Comparison of ENCODE assay signal across 1 mouse cellular context in the genomic region with DNA sequence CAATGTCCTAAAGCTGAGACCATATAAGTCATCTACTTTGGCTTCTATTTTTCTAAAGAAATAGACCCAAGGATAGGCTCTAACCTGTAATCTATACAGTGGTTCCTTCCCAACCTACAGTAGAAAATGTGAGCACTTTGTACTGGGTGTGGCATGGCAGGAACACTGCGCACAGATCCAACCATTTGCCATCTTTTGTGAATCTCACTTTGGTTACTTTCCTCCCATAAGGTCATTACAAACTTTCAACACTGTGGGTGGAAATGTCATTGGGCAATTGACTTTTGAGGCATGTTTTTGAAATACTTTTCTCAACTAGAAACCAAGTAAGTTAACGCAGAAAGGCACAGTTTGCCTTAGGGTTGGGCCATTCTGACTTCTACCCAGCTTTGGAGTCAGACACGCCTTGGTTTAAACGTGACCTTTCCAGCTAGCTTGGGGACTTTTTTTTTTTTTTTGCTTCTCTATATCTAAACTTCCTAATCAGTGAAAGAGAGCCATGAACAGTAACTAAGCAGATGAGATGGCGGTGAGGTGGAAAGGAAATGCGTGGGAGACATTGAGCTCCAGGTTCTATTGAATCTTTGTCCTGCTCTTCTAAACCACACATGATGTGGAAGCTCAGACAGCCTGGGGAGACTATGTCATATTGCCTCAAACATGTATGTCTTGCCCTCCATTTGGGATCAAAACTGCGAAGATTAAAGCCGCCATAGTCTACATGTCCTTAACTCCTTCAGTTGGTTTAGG.
TF ChIP-seq lines count a peak whose summit lies in the region.

No protein-coding gene starts in this region.

TF ChIP-seq in CH12.LX, 34 proteins besides CTCF, POLR2A, EP300 and RAD21 (continued from another document):
- no peak for TF ChIP-seq E2F4 (IDR thresholded peaks at IDR 0.05; ENCODE audit: insufficient replicate concordance, low read depth, low read length)
- TF ChIP-seq USF2 (conservative IDR thresholded peaks at IDR 0.05; ENCODE audit: low read depth, low read length) = no peak
- no peak; the same call in 1 of the 2 replicates for TF ChIP-seq NRF1 (IDR thresholded peaks at IDR 0.05; ENCODE audit: low read depth, low read length)
- TF ChIP-seq CHD1 (IDR thresholded peaks at IDR 0.05; ENCODE audit: low read depth, low read length) = no peak; the same call in 1 of the 2 replicates
- no peak for TF ChIP-seq NELFE (IDR thresholded peaks at IDR 0.05; ENCODE audit: low read depth, low read length)
- TF ChIP-seq MAX (IDR thresholded peaks at IDR 0.05; ENCODE audit: low read length) = peak; percentile 43; the same call in 1 of the 2 replicates
- no peak; the same call in 1 of the 2 replicates for TF ChIP-seq MYC (IDR thresholded peaks at IDR 0.05; ENCODE audit: low read depth, low read length)
- 0 out of 2 replicates have a peak, but pooled peaks have one; percentile 11 for TF ChIP-seq TBP (conservative IDR thresholded peaks at IDR 0.05; ENCODE audit: low read depth, low read length)
- no peak; the same call in 1 of the 2 replicates for TF ChIP-seq MXI1 (IDR thresholded peaks at IDR 0.05; ENCODE audit: low read depth, low read length)
- no peak for TF ChIP-seq PAX5 (IDR thresholded peaks at IDR 0.05; ENCODE audit: low read length)
- no peak for TF ChIP-seq ZKSCAN1 (IDR thresholded peaks at IDR 0.05; ENCODE audit: borderline replicate concordance, low read depth, low read length)
- no peak for TF ChIP-seq USF1 (IDR thresholded peaks at IDR 0.05; ENCODE audit: low read depth, low read length)
- TF ChIP-seq JUND (conservative IDR thresholded peaks at IDR 0.05; ENCODE audit: low read depth, low read length) = no peak
- peak; percentile 75 for TF ChIP-seq BHLHE40 (IDR thresholded peaks at IDR 0.05; ENCODE audit: low read depth, low read length)
- no peak for TF ChIP-seq JUN (IDR thresholded peaks at IDR 0.05; ENCODE audit: insufficient read depth, low read depth, low read length)
- no peak for TF ChIP-seq HCFC1 (IDR thresholded peaks at IDR 0.05; ENCODE audit: low read depth, low read length)
- TF ChIP-seq SIN3A (IDR thresholded peaks at IDR 0.05; ENCODE audit: low read length) = peak; percentile 57; the same call in 1 of the 2 replicates
- no peak for TF ChIP-seq RCOR1 (conservative IDR thresholded peaks at IDR 0.05; ENCODE audit: low read depth, low read length)
